Mouse (Mus musculus): Measurements from ENCODE around the gene Qrich2. TPM values are rescaled to one million over a fixed set of nuclear protein-coding genes. Genes with fewer than 3 reads are reported as not detected.

The Qrich2 gene
- total and polyA plus RNA-seq, 2 experiments from 2014 or later, result not detected

GRCm38 (mm10) chr11:116489771-116490231 lies 23.8 kb upstream of the Qrich2 start:
- H3K9me3 ChIP-seq (ENCODE audit: low read length), result no peaks in the 10 kb centered on the region

GRCm38 (mm10) chr11:116488693-116489375 lies 22.8 kb upstream of the Qrich2 start:
- peak overlapping the region; percentile 71 for H3K4me2 ChIP-seq (ENCODE audit: low read depth)
- no peaks in the 10 kb centered on the region for H3K9me3 ChIP-seq (ENCODE audit: low read length)
- TF ChIP-seq CTCF (IDR thresholded peaks at IDR 0.05; ENCODE audit: low read depth), result peak; percentile 52
- peak overlapping the region; percentile 85 for H3K4me3 ChIP-seq (ENCODE audit: low read depth, low read length)
- H3K4me1 ChIP-seq (ENCODE audit: insufficient read depth), result 0 out of 2 replicates have a peak, but pooled peaks cover 6% of the 10 kb centered on the region
- no peaks in the 10 kb centered on the region for H3K27me3 ChIP-seq (ENCODE audit: insufficient read depth, low read length)
- 68% methylated on average over 14 of the region's 14 CpGs for WGBS
- H3K9ac ChIP-seq, result peak overlapping the region; percentile 91
- H3K36me3 ChIP-seq (ENCODE audit: insufficient read depth), result peaks cover 34% of the 10 kb centered on the region
- DNase-seq, result no peak
- 0 out of 2 replicates have a peak overlapping the region, but pooled peaks have one; percentile 86 for H3K27ac ChIP-seq (ENCODE audit: low read depth, low read length)
- ATAC-seq, result no peak

More at GRCm38 (mm10) chr11:116489771-116490231, 23.8 kb upstream of the Qrich2 start:
- peak; percentile 40 for ATAC-seq
- no peaks in the 10 kb centered on the region for H3K27me3 ChIP-seq (ENCODE audit: insufficient read depth, low read length)
- H3K36me3 ChIP-seq (ENCODE audit: insufficient read depth), result peaks cover 27% of the 10 kb centered on the region
- 0 out of 2 replicates have a peak, but pooled peaks cover 6% of the 10 kb centered on the region for H3K4me1 ChIP-seq (ENCODE audit: insufficient read depth)
- peak overlapping the region; percentile 86 for H3K27ac ChIP-seq (ENCODE audit: low read depth, low read length)
- WGBS, result 2% methylated on average over 39 of the region's 39 CpGs
- H3K4me3 ChIP-seq (ENCODE audit: low read depth, low read length), result peak overlapping the region; percentile 85
- peak; percentile 17 for DNase-seq
- H3K4me2 ChIP-seq (ENCODE audit: low read depth), result peak overlapping the region; percentile 71
- no peak for TF ChIP-seq CTCF (IDR thresholded peaks at IDR 0.05; ENCODE audit: low read depth)
- peak overlapping the region; percentile 91 for H3K9ac ChIP-seq

GRCm38 (mm10) chr11:116488207-116488606 lies 22.2 kb upstream of the Qrich2 start:
- 0 out of 2 replicates have a peak, but pooled peaks cover 6% of the 10 kb centered on the region for H3K4me1 ChIP-seq (ENCODE audit: insufficient read depth)
- no peak overlapping the region for H3K4me2 ChIP-seq (ENCODE audit: low read depth)
- ATAC-seq (no peak), DNase-seq (no peak)
- no peak for TF ChIP-seq CTCF (IDR thresholded peaks at IDR 0.05; ENCODE audit: low read depth)
- no peaks in the 10 kb centered on the region for H3K27me3 ChIP-seq (ENCODE audit: insufficient read depth, low read length)
- H3K9me3 ChIP-seq (ENCODE audit: low read length), result no peaks in the 10 kb centered on the region
- no peak overlapping the region for H3K4me3 ChIP-seq (ENCODE audit: low read depth, low read length)
- H3K27ac ChIP-seq (ENCODE audit: low read depth, low read length), result no peak overlapping the region
- peaks cover 34% of the 10 kb centered on the region for H3K36me3 ChIP-seq (ENCODE audit: insufficient read depth)
- no peak overlapping the region for H3K9ac ChIP-seq

GRCm38 (mm10) chr11:116484261-116484660 lies 18.2 kb upstream of the Qrich2 start:
- peaks cover 62% of the 10 kb centered on the region for H3K36me3 ChIP-seq (ENCODE audit: insufficient read depth)

GRCm38 (mm10) chr11:116481776-116482175 lies 15.7 kb upstream of the Qrich2 start:
- no peak overlapping the region for H3K4me3 ChIP-seq (ENCODE audit: low read depth, low read length)
- no peak for TF ChIP-seq CTCF (IDR thresholded peaks at IDR 0.05; ENCODE audit: low read depth)
- 65% methylated on average over 7 of the region's 7 CpGs for WGBS
- no peaks in the 10 kb centered on the region for H3K9me3 ChIP-seq (ENCODE audit: low read length)
- H3K4me1 ChIP-seq (ENCODE audit: insufficient read depth), result no peaks in the 10 kb centered on the region
- ATAC-seq, result no peak
- no peak overlapping the region for H3K9ac ChIP-seq
- H3K36me3 ChIP-seq (ENCODE audit: insufficient read depth), result peaks cover 76% of the 10 kb centered on the region
- H3K27me3 ChIP-seq (ENCODE audit: insufficient read depth, low read length), result no peaks in the 10 kb centered on the region
- no peak overlapping the region for H3K27ac ChIP-seq (ENCODE audit: low read depth, low read length)
- DNase-seq, result no peak
- no peak overlapping the region for H3K4me2 ChIP-seq (ENCODE audit: low read depth)

More at GRCm38 (mm10) chr11:116484261-116484660, 18.2 kb upstream of the Qrich2 start:
- Histone ChIP-seq H3K4me2 (ENCODE audit: low read depth) (no peak overlapping the region), H3K27ac (ENCODE audit: low read depth, low read length) (no peak overlapping the region), H3K4me1 (ENCODE audit: insufficient read depth) (0 out of 2 replicates have a peak, but pooled peaks cover 4% of the 10 kb centered on the region), H3K27me3 (ENCODE audit: insufficient read depth, low read length) (no peaks in the 10 kb centered on the region), H3K4me3 (ENCODE audit: low read depth, low read length) (no peak overlapping the region), H3K9ac (no peak overlapping the region), H3K9me3 (ENCODE audit: low read length) (no peaks in the 10 kb centered on the region)
- no peak for DNase-seq
- no peak for ATAC-seq
- no peak for TF ChIP-seq CTCF (IDR thresholded peaks at IDR 0.05; ENCODE audit: low read depth)
- 88% methylated on average over 8 of the region's 8 CpGs for WGBS

- H3K27ac ChIP-seq (ENCODE audit: low read depth, low read length), result no peak overlapping the region
- DNase-seq (no peak), ATAC-seq (no peak)
- H3K27me3 ChIP-seq (ENCODE audit: insufficient read depth, low read length), result no peaks in the 10 kb centered on the region
- H3K4me1 ChIP-seq (ENCODE audit: insufficient read depth), result no peaks in the 10 kb centered on the region
- no peak overlapping the region for H3K9ac ChIP-seq
- no peak overlapping the region for H3K4me3 ChIP-seq (ENCODE audit: low read depth, low read length)
- TF ChIP-seq CTCF (IDR thresholded peaks at IDR 0.05; ENCODE audit: low read depth), result no peak
- 93% methylated on average over 8 of the region's 8 CpGs for WGBS
- H3K9me3 ChIP-seq (ENCODE audit: low read length), result no peaks in the 10 kb centered on the region
- H3K4me2 ChIP-seq (ENCODE audit: low read depth), result no peak overlapping the region
- peaks cover 78% of the 10 kb centered on the region for H3K36me3 ChIP-seq (ENCODE audit: insufficient read depth)
Measured at GRCm38 (mm10) chr11:116480975-116481374, 14.9 kb upstream of the Qrich2 start.

- WGBS, result 70% methylated on average over 8 of the region's 8 CpGs
- no peak for ATAC-seq
- Histone ChIP-seq H3K4me3 (ENCODE audit: low read depth, low read length) (no peak overlapping the region), H3K27ac (ENCODE audit: low read depth, low read length) (no peak overlapping the region), H3K4me1 (ENCODE audit: insufficient read depth) (no peaks in the 10 kb centered on the region), H3K36me3 (ENCODE audit: insufficient read depth) (peaks cover 76% of the 10 kb centered on the region), H3K4me2 (ENCODE audit: low read depth) (no peak overlapping the region), H3K9me3 (ENCODE audit: low read length) (no peaks in the 10 kb centered on the region), H3K9ac (no peak overlapping the region), H3K27me3 (ENCODE audit: insufficient read depth, low read length) (no peaks in the 10 kb centered on the region)
- no peak for TF ChIP-seq CTCF (IDR thresholded peaks at IDR 0.05; ENCODE audit: low read depth)
- DNase-seq, result no peak
Measured at GRCm38 (mm10) chr11:116479832-116480231, 13.8 kb upstream of the Qrich2 start.
